Mouse (Mus musculus): ENCODE data around the gene Patl2. TPM values are rescaled to one million over a fixed set of nuclear protein-coding genes. Genes with fewer than 3 reads are reported as not detected.
A peak's percentile ranks its signal among the peaks of the same experiment; 100 is the strongest.
"Not testable (repeated sequence)": the region's sequence is repeated elsewhere in the genome, so short reads cannot be mapped to it uniquely, and the experiment has no call there.

Gene Patl2
- polyA plus RNA-seq, 1 experiment from 2014 or later: not detected

DNA sequence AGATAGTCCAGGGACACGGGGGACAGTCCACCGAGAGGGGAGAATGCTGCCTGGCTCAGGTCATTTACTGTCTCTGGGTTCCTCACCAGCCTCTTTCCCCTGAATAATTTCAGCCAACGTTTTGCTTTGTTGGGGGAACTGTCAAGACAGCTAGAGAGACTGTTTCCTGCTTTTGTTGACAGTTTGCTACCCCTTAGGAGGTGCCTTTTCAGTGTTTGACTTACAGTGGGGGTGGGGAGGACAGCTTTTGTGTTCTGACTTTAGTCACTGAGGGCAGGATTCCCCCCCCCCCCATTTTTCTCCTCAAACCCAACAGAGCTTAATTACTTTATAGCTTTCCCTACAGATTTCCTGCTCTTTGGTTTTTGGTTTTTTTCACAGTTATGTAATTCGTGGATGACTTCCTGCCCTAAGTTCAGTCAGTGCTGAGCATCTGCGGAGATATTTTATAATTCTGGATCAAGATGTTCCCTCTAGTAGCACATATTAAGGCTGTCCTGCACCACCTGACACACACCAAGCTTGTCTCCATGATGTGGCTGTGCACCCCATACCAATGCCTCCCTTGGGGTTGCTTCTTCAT, 59.1 kb downstream of the Patl2 start:
- Histone ChIP-seq H3K4me1 (peaks cover 22% of the 10 kb centered on the region), H3K27ac (no peak overlapping the region), H3K36me3 (replicated peaks) (no peaks in the 10 kb centered on the region), H3K4me3 (no peak overlapping the region), H3K27me3 (ENCODE audit: poor library complexity, severe bottlenecking) (no peaks in the 10 kb centered on the region), H3K9me3 (no peaks in the 10 kb centered on the region)
- 52% methylated on average over 5 of the region's 5 CpGs for WGBS
- no peak for DNase-seq (ENCODE audit: extremely low spot score, low spot score)

DNA sequence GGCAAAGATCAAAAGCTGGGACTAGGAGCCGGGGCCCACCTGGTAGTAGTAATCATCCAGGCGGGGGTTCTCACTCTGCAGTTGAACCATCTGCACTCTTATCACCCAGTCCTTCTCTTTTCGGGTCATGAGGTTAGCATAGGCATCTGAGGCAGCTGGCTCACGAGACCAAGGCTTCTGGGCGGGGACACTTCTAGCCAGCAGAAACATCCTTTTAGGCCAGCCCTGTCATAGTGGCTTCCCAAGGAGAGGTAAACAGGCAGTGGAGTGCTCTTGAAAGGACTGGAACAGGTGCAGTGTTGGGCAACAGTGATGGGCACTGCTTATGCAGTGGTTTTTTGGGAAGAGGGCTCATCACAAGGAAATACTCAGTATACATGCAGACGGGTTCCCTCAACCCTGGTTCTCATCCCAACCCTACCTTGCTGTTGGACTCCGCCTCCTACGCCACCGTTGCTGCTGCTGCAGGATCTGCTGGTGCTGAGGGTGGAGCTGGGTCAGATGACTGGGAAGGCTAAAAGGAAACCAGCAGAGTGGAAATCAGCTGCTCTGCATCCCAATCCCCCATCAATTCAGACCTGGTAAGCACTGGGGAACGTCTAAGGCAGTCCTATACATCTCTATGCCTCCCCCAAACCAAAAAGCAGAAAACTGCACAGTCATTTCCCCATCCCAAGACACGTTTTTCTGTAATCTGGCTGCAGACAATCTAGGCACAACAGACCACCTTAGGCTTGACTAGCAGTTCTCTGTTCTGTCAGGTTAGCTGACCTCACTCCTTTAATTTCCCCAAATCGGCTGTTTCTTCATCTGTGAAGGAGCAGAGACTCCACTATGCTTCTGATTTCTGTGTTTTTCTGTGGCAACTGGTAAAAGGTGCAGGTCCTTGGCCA, 60.1 kb downstream of the Patl2 start:
- Histone ChIP-seq H3K4me1 (peaks cover 22% of the 10 kb centered on the region), H3K9me3 (no peaks in the 10 kb centered on the region), H3K36me3 (replicated peaks) (no peaks in the 10 kb centered on the region), H3K4me3 (no peak overlapping the region), H3K27ac (no peak overlapping the region), H3K27me3 (ENCODE audit: poor library complexity, severe bottlenecking) (no peaks in the 10 kb centered on the region)
- WGBS: 62% methylated on average over 12 of the region's 12 CpGs
- no peak for DNase-seq (ENCODE audit: extremely low spot score, low spot score)

- Histone ChIP-seq H3K9me3 (no peaks in the 10 kb centered on the region), H3K36me3 (replicated peaks) (peaks cover 14% of the 10 kb centered on the region), H3K27ac (peak within 1 kb of the TSS; percentile 98), H3K4me3 (peak within 1 kb of the TSS; percentile 85), H3K4me1 (peaks cover 21% of the 10 kb centered on the region), H3K27me3 (ENCODE audit: poor library complexity, severe bottlenecking) (no peaks in the 10 kb centered on the region)
- WGBS: under 1% methylated on average over 47 of the region's 47 CpGs
- peak; percentile 99 for DNase-seq (ENCODE audit: extremely low spot score, low spot score)
These were observed 67.7 kb downstream of the Patl2 start, which contains the start of gene Spg11 for GRCm38 (mm10) chr2:122117961-122118958. Spg11 (minus strand) TSS chr2:122118386.

GRCm38 (mm10) chr2:122116888-122117287, 69.1 kb downstream of the Patl2 start:
- peaks cover 22% of the 10 kb centered on the region for H3K36me3 ChIP-seq (replicated peaks)
- H3K27me3 ChIP-seq (ENCODE audit: poor library complexity, severe bottlenecking): no peaks in the 10 kb centered on the region
- no peaks in the 10 kb centered on the region for H3K9me3 ChIP-seq
- WGBS: 94% methylated on average over 2 of the region's 2 CpGs
- DNase-seq (ENCODE audit: extremely low spot score, low spot score): no peak
- peak overlapping the region; percentile 98; the same call in 1 of the 2 replicates for H3K27ac ChIP-seq
- H3K4me3 ChIP-seq: peak overlapping the region; percentile 85; the same call in 1 of the 2 replicates
- peaks cover 21% of the 10 kb centered on the region for H3K4me1 ChIP-seq

DNA sequence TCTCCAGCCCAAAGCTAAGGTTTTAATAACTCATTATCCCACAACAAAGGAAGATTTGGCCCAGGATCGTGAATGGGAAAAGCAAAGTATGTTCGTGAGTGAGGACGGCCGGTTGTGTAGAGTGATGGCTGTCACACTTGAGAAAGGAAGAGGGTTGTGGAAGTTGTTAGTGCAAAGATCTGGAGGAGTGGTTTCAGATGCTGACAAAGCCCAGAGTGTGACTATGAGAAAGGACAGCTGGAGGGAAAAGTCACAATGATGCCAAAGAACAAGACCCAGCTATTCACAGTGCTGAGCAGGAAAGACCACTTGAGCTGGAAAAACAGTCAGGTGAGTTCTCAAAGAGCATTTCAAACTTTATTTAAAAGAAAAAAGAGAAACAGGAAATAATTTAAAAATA, 76.3 kb downstream of the Patl2 start:
- Histone ChIP-seq H3K36me3 (replicated peaks) (peaks cover 78% of the 10 kb centered on the region), H3K4me1 (no peaks in the 10 kb centered on the region), H3K27ac (no peak overlapping the region), H3K4me3 (no peak overlapping the region), H3K9me3 (no peaks in the 10 kb centered on the region), H3K27me3 (ENCODE audit: poor library complexity, severe bottlenecking) (no peaks in the 10 kb centered on the region)
- WGBS: 89% methylated on average over 4 of the region's 4 CpGs
- no peak for DNase-seq (ENCODE audit: extremely low spot score, low spot score)

- Histone ChIP-seq H3K4me1 (no peaks in the 10 kb centered on the region), H3K9me3 (no peaks in the 10 kb centered on the region), H3K4me3 (no peak overlapping the region), H3K27ac (no peak overlapping the region), H3K36me3 (replicated peaks) (peaks cover 74% of the 10 kb centered on the region), H3K27me3 (ENCODE audit: poor library complexity, severe bottlenecking) (no peaks in the 10 kb centered on the region)
- DNase-seq (ENCODE audit: extremely low spot score, low spot score): no peak
- WGBS: 89% methylated on average over 14 of the region's 14 CpGs
These were observed 77.9 kb downstream of the Patl2 start for GRCm38 (mm10) chr2:122108101-122108500.

- no peak for DNase-seq (ENCODE audit: extremely low spot score, low spot score)
- no peak overlapping the region for H3K27ac ChIP-seq
- H3K4me3 ChIP-seq: no peak overlapping the region
- no peaks in the 10 kb centered on the region for H3K27me3 ChIP-seq (ENCODE audit: poor library complexity, severe bottlenecking)
- peaks cover 86% of the 10 kb centered on the region for H3K36me3 ChIP-seq (replicated peaks)
- H3K9me3 ChIP-seq: no peaks in the 10 kb centered on the region
- H3K4me1 ChIP-seq: no peaks in the 10 kb centered on the region
These were observed 83.9 kb downstream of the Patl2 start for GRCm38 (mm10) chr2:122102070-122102469.

- WGBS: 87% methylated on average over 5 of the region's 5 CpGs
- peaks cover 95% of the 10 kb centered on the region for H3K36me3 ChIP-seq (replicated peaks)
- H3K27me3 ChIP-seq (ENCODE audit: poor library complexity, severe bottlenecking); H3K9me3 ChIP-seq; H3K27ac ChIP-seq; H3K4me3 ChIP-seq; DNase-seq (ENCODE audit: extremely low spot score, low spot score); H3K4me1 ChIP-seq: not testable (repeated sequence)
These were observed 88.3 kb downstream of the Patl2 start for GRCm38 (mm10) chr2:122097686-122098085.

DNA sequence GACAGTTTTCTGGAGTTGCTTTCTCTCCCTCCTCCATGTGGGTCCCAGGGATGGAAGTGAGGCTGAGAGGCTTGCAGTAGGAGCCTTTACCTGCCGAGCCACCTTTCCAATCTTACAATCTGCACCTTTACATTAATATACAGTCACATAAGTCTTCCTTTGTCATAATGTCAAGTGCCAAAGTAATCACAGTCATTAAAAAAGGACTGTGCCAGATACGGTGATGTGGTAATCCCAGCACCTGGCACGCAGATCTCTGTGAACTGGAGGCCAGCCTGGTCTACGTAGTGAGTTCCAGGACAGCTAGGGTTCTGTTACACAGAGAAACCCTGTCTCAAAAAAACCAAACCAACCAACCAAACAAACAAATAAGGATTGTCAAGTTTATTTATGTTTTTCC, 92.1 kb downstream of the Patl2 start:
- peaks cover 96% of the 10 kb centered on the region for H3K36me3 ChIP-seq (replicated peaks)
- 94% methylated on average over 4 of the region's 4 CpGs for WGBS
- no peak overlapping the region for H3K27ac ChIP-seq
- no peak overlapping the region for H3K4me3 ChIP-seq
- no peaks in the 10 kb centered on the region for H3K4me1 ChIP-seq
- no peaks in the 10 kb centered on the region for H3K9me3 ChIP-seq
- H3K27me3 ChIP-seq (ENCODE audit: poor library complexity, severe bottlenecking): no peaks in the 10 kb centered on the region
- no peak for DNase-seq (ENCODE audit: extremely low spot score, low spot score)

- H3K4me1 ChIP-seq: peaks cover 2% of the 10 kb centered on the region; the same call in 1 of the 2 replicates
- H3K27ac ChIP-seq: no peak overlapping the region
- peaks cover 89% of the 10 kb centered on the region for H3K36me3 ChIP-seq (replicated peaks)
- DNase-seq (ENCODE audit: extremely low spot score, low spot score): no peak
- 87% methylated on average over 4 of the region's 4 CpGs for WGBS
- no peaks in the 10 kb centered on the region for H3K9me3 ChIP-seq
- H3K4me3 ChIP-seq: no peak overlapping the region
- H3K27me3 ChIP-seq (ENCODE audit: poor library complexity, severe bottlenecking): no peaks in the 10 kb centered on the region
These were observed 99.5 kb downstream of the Patl2 start for GRCm38 (mm10) chr2:122086446-122086845.

DNA sequence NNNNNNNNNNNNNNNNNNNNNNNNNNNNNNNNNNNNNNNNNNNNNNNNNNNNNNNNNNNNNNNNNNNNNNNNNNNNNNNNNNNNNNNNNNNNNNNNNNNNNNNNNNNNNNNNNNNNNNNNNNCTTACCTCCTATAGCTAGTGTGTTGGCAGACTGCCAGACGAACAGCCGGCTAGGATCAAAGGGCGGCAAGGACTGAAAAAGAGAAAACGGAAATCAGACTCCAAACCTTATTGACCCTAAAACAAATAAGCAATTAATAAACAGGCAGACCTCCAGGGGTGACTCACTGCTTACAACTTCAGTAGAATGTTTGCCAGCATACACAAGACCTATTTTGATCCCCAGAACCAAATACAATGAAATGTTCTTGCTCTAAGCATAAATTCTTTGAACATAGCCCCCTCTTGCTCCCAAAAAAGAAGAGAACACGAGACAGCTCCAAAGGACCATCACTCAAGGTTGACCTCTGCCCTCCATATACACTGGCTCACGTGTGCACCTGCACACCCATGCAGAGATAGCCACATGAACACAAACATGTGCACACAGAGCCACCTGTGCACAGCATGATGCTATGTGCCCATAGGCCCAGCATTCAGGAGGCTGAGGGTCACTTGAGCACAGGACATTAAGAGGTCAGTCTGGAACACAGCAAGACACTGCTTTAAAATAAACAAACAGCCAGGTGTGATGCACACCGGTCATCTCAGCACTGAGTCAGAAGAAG, 104.1 kb downstream of the Patl2 start:
- WGBS: 88% methylated on average over 7 of the region's 7 CpGs
- no peaks in the 10 kb centered on the region for H3K9me3 ChIP-seq
- peaks cover 2% of the 10 kb centered on the region; the same call in 1 of the 2 replicates for H3K4me1 ChIP-seq
- no peak overlapping the region for H3K27ac ChIP-seq
- H3K36me3 ChIP-seq (replicated peaks): peaks cover 88% of the 10 kb centered on the region
- H3K27me3 ChIP-seq (ENCODE audit: poor library complexity, severe bottlenecking): no peaks in the 10 kb centered on the region
- DNase-seq (ENCODE audit: extremely low spot score, low spot score): no peak
- H3K4me3 ChIP-seq: no peak overlapping the region
